13 mouse cellular contexts compared by ENCODE assay signal in genomic region chr1:155202472-155202871, GRCm38 (mm10). TPM values are rescaled to one million over a fixed set of nuclear protein-coding genes. Genes with fewer than 3 reads are reported as not detected.
A peak's percentile ranks its signal among the peaks of the same experiment; 100 is the strongest.
DNase-seq lines count a peak whose midpoint lies in the region; ATAC-seq and TF ChIP-seq lines count a peak whose summit lies in the region.
"Had no signal": no experiment of that assay in that cellular context is flagged by ENCODE, and none has a peak within 500 bp of the region (broad histone marks: within the 10 kb centered on the region; RNA-seq: fewer than 3 reads in every experiment).

No protein-coding gene starts in this region.

- no peaks in the 10 kb centered on the region for H3K9me3 ChIP-seq in hindbrain, embryonic 16.5 days (ENCODE audit: control insufficient read depth, low read length)
- H3K9me3 ChIP-seq in hindbrain, embryonic 11.5 days (ENCODE audit: control insufficient read depth, low read length): no peaks in the 10 kb centered on the region
- no peaks in the 10 kb centered on the region for H3K9me3 ChIP-seq in midbrain, embryonic 12.5 days
- H3K9me3 ChIP-seq in midbrain, embryonic 16.5 days (replicated peaks; ENCODE audit: control insufficient read depth, low read length, poor library complexity, severe bottlenecking): no peaks in the 10 kb centered on the region
- no peaks in the 10 kb centered on the region for H3K9me3 ChIP-seq in forebrain, postnatal 0 days (ENCODE audit: low read length)
- H3K9me3 ChIP-seq in stomach, postnatal 0 days (ENCODE audit: control insufficient read depth, low read length): no peaks in the 10 kb centered on the region
- H3K9me3 ChIP-seq: heart, embryonic 12.5 days; liver, embryonic 13.5 days had no signal

- no peak overlapping the region for H3K4me3 ChIP-seq in hindbrain, embryonic 16.5 days (ENCODE audit: low read length)
- H3K4me3 ChIP-seq in hindbrain, embryonic 11.5 days (ENCODE audit: low read depth, low read length): no peak overlapping the region
- no peak overlapping the region for H3K4me3 ChIP-seq in midbrain, embryonic 12.5 days
- H3K4me3 ChIP-seq in midbrain, embryonic 16.5 days (ENCODE audit: low read depth, low read length): no peak overlapping the region
- H3K4me3 ChIP-seq in forebrain, postnatal 0 days (ENCODE audit: low read depth, low read length): no peak overlapping the region
- H3K4me3 ChIP-seq in stomach, postnatal 0 days (ENCODE audit: low read depth, low read length): no peak overlapping the region
- H3K4me3 ChIP-seq: heart, embryonic 12.5 days; liver, embryonic 13.5 days had no signal

- TF ChIP-seq CTCF in forebrain, postnatal 0 days (IDR thresholded peaks at IDR 0.05; ENCODE audit: low read depth): no peak
- TF ChIP-seq CTCF in stomach, postnatal 0 days (IDR thresholded peaks at IDR 0.05; ENCODE audit: low read depth): no peak

- H3K4me1 ChIP-seq in hindbrain, embryonic 16.5 days (ENCODE audit: control insufficient read depth, insufficient read depth, low read depth, low read length): peaks cover 39% of the 10 kb centered on the region
- H3K4me1 ChIP-seq in hindbrain, embryonic 11.5 days (replicated peaks; ENCODE audit: control insufficient read depth, insufficient read depth, low read length): peaks cover 5% of the 10 kb centered on the region; the same call in 1 of the 2 replicates
- H3K4me1 ChIP-seq in midbrain, embryonic 12.5 days: peaks cover 51% of the 10 kb centered on the region
- H3K4me1 ChIP-seq in midbrain, embryonic 16.5 days (ENCODE audit: control insufficient read depth, insufficient read depth, low read length): peaks cover 31% of the 10 kb centered on the region
- H3K4me1 ChIP-seq in forebrain, postnatal 0 days (ENCODE audit: insufficient read depth): peaks cover 35% of the 10 kb centered on the region
- H3K4me1 ChIP-seq in stomach, postnatal 0 days (replicated peaks; ENCODE audit: control insufficient read depth, insufficient read depth): no peaks in the 10 kb centered on the region

- H3K9ac ChIP-seq in hindbrain, embryonic 16.5 days (ENCODE audit: low read depth, low read length): 0 out of 2 replicates have a peak overlapping the region, but pooled peaks have one; percentile 9
- H3K9ac ChIP-seq in hindbrain, embryonic 11.5 days (ENCODE audit: low read depth, low read length): no peak overlapping the region
- no peak overlapping the region; the same call in 1 of the 2 replicates for H3K9ac ChIP-seq in midbrain, embryonic 12.5 days (replicated peaks)
- H3K9ac ChIP-seq in midbrain, embryonic 16.5 days (ENCODE audit: low read depth, low read length): no peak overlapping the region
- H3K9ac ChIP-seq in forebrain, postnatal 0 days: no peak overlapping the region
- no peak overlapping the region for H3K9ac ChIP-seq in stomach, postnatal 0 days (ENCODE audit: low read length)
- H3K9ac ChIP-seq: heart, embryonic 12.5 days; liver, embryonic 13.5 days had no signal

- no peak overlapping the region for H3K27ac ChIP-seq in hindbrain, embryonic 16.5 days (ENCODE audit: low read depth, low read length)
- no peak overlapping the region for H3K27ac ChIP-seq in hindbrain, embryonic 11.5 days (ENCODE audit: low read depth, low read length)
- peak overlapping the region; percentile 2; the same call in 1 of the 2 replicates for H3K27ac ChIP-seq in midbrain, embryonic 12.5 days (replicated peaks)
- H3K27ac ChIP-seq in midbrain, embryonic 16.5 days (ENCODE audit: low read length): no peak overlapping the region
- peak overlapping the region; percentile 59 for H3K27ac ChIP-seq in forebrain, postnatal 0 days (ENCODE audit: low read depth, low read length)
- H3K27ac ChIP-seq in stomach, postnatal 0 days (replicated peaks): peak overlapping the region; percentile 82
- H3K27ac ChIP-seq: liver, embryonic 13.5 days had no signal

- no peak for DNase-seq in hindbrain, embryonic 11.5 days (ENCODE audit: low spot score)
- no peak for DNase-seq in forebrain, postnatal 0 days
- no peak for DNase-seq in stomach, postnatal 0 days (ENCODE audit: low spot score)
- DNase-seq in cerebellum, postnatal 14 days: no peak
- DNase-seq: cerebellum, adult 11-12 months; gastrocnemius, postnatal 25 days; heart, postnatal 4 days; liver, embryonic 13.5 days; lung, postnatal 14 days had no signal

- TF ChIP-seq EP300 in stomach, postnatal 0 days (optimal IDR thresholded peaks at IDR 0.05): no peak

- 83% methylated on average over 5 of the region's 5 CpGs for WGBS in hindbrain, embryonic 16.5 days
- 86% methylated on average over 5 of the region's 5 CpGs for WGBS in hindbrain, embryonic 11.5 days
- WGBS in midbrain, embryonic 12.5 days: 87% methylated on average over 5 of the region's 5 CpGs
- WGBS in midbrain, embryonic 16.5 days: 81% methylated on average over 5 of the region's 5 CpGs
- 74% methylated on average over 5 of the region's 5 CpGs for WGBS in forebrain, postnatal 0 days
- 68% methylated on average over 5 of the region's 5 CpGs for WGBS in stomach, postnatal 0 days

- no peak for ATAC-seq in hindbrain, embryonic 16.5 days
- no peak for ATAC-seq in hindbrain, embryonic 11.5 days (ENCODE audit: low FRiP score)
- ATAC-seq in midbrain, embryonic 12.5 days (ENCODE audit: low FRiP score, low read depth): no peak
- no peak for ATAC-seq in midbrain, embryonic 16.5 days
- ATAC-seq in forebrain, postnatal 0 days: no peak
- ATAC-seq in stomach, postnatal 0 days (ENCODE audit: low FRiP score, low TSS enrichment): no peak

- no peak overlapping the region for H3K4me2 ChIP-seq in hindbrain, embryonic 16.5 days (ENCODE audit: low read length)
- no peak overlapping the region for H3K4me2 ChIP-seq in hindbrain, embryonic 11.5 days (replicated peaks; ENCODE audit: low read depth, low read length)
- no peak overlapping the region for H3K4me2 ChIP-seq in midbrain, embryonic 12.5 days (replicated peaks)
- no peak overlapping the region for H3K4me2 ChIP-seq in midbrain, embryonic 16.5 days (ENCODE audit: low read length)
- no peak overlapping the region for H3K4me2 ChIP-seq in forebrain, postnatal 0 days (ENCODE audit: low read depth)
- no peak overlapping the region for H3K4me2 ChIP-seq in stomach, postnatal 0 days (replicated peaks; ENCODE audit: low read depth)
- H3K4me2 ChIP-seq: heart, embryonic 12.5 days; liver, embryonic 13.5 days had no signal

- peaks cover 2% of the 10 kb centered on the region for H3K36me3 ChIP-seq in hindbrain, embryonic 16.5 days (ENCODE audit: control insufficient read depth, insufficient read depth, low read length)
- H3K36me3 ChIP-seq in hindbrain, embryonic 11.5 days (ENCODE audit: control insufficient read depth, insufficient read depth, low read length): no peaks in the 10 kb centered on the region
- peaks cover 65% of the 10 kb centered on the region for H3K36me3 ChIP-seq in midbrain, embryonic 12.5 days
- H3K36me3 ChIP-seq in midbrain, embryonic 16.5 days (ENCODE audit: control insufficient read depth, insufficient read depth, low read length): no peaks in the 10 kb centered on the region; the same call in 1 of the 2 replicates
- H3K36me3 ChIP-seq in forebrain, postnatal 0 days (ENCODE audit: insufficient read depth): peaks cover 19% of the 10 kb centered on the region
- peaks cover 3% of the 10 kb centered on the region; the same call in 1 of the 2 replicates for H3K36me3 ChIP-seq in stomach, postnatal 0 days (ENCODE audit: control insufficient read depth, insufficient read depth, low read length)

- H3K27me3 ChIP-seq in hindbrain, embryonic 16.5 days (replicated peaks; ENCODE audit: control insufficient read depth, insufficient read depth, low read length): no peaks in the 10 kb centered on the region
- H3K27me3 ChIP-seq in hindbrain, embryonic 11.5 days (ENCODE audit: control insufficient read depth, insufficient read depth, low read length): no peaks in the 10 kb centered on the region
- no peaks in the 10 kb centered on the region for H3K27me3 ChIP-seq in midbrain, embryonic 12.5 days
- H3K27me3 ChIP-seq in midbrain, embryonic 16.5 days (ENCODE audit: control insufficient read depth, insufficient read depth, low read depth, low read length): no peaks in the 10 kb centered on the region
- no peaks in the 10 kb centered on the region for H3K27me3 ChIP-seq in forebrain, postnatal 0 days (ENCODE audit: insufficient read depth, low read length)
- no peaks in the 10 kb centered on the region for H3K27me3 ChIP-seq in stomach, postnatal 0 days (ENCODE audit: control insufficient read depth, insufficient read depth, low read length)
- H3K27me3 ChIP-seq: heart, embryonic 12.5 days; liver, embryonic 13.5 days had no signal

RNA-seq across cellular contexts. Expression of gene BC034090, which starts 41.8 kb away (rescaled TPM):
- polyA plus RNA-seq in hindbrain, embryonic 16.5 days (2015; fragmentation: Nextera tagmentation; extraction: Ambion mirVana): 6.0 and 6.1 TPM in 2 replicates
- polyA plus RNA-seq in hindbrain, embryonic 11.5 days (2014; fragmentation: Nextera tagmentation; extraction: Ambion mirVana): 1.7 and 2.5 TPM in 2 replicates
- polyA plus RNA-seq in midbrain, embryonic 12.5 days (2016; fragmentation: Nextera tagmentation; extraction: Ambion mirVana): 5.6 and 6.8 TPM in 2 replicates
- polyA plus RNA-seq in midbrain, embryonic 16.5 days (2015; fragmentation: Nextera tagmentation; extraction: Ambion mirVana): 2.8 and 5.5 TPM in 2 replicates
- total RNA-seq in forebrain, postnatal 0 days (2014; rRNA removed): 7.4 and 9.9 TPM in 2 replicates
- 1.4 and 2.5 TPM in 2 replicates for polyA plus RNA-seq in forebrain, postnatal 0 days (2015; fragmentation: Nextera tagmentation; extraction: Ambion mirVana)
- 1.6 TPM in 2 replicates for polyA plus RNA-seq in stomach, postnatal 0 days (2015; fragmentation: Nextera tagmentation; extraction: Ambion mirVana)

RNA-seq across cellular contexts. Expression of gene Stx6, which starts 44.0 kb away (rescaled TPM):
- polyA plus RNA-seq in hindbrain, embryonic 16.5 days (2015; fragmentation: Nextera tagmentation; extraction: Ambion mirVana): 82.9 and 93.7 TPM in 2 replicates
- polyA plus RNA-seq in hindbrain, embryonic 11.5 days (2014; fragmentation: Nextera tagmentation; extraction: Ambion mirVana): 99.6 and 101 TPM in 2 replicates
- polyA plus RNA-seq in midbrain, embryonic 12.5 days (2016; fragmentation: Nextera tagmentation; extraction: Ambion mirVana): 122 and 127 TPM in 2 replicates
- 94.0 and 111 TPM in 2 replicates for polyA plus RNA-seq in midbrain, embryonic 16.5 days (2015; fragmentation: Nextera tagmentation; extraction: Ambion mirVana)
- total RNA-seq in forebrain, postnatal 0 days (2014; rRNA removed): 120 and 122 TPM in 2 replicates
- 89.2 and 97.5 TPM in 2 replicates for polyA plus RNA-seq in forebrain, postnatal 0 days (2015; fragmentation: Nextera tagmentation; extraction: Ambion mirVana)
- polyA plus RNA-seq in stomach, postnatal 0 days (2015; fragmentation: Nextera tagmentation; extraction: Ambion mirVana): 36.6 and 39.0 TPM in 2 replicates

RNA-seq across cellular contexts. Expression of gene Mr1, which starts 55.9 kb away (rescaled TPM):
- 2.1 and 2.5 TPM in 2 replicates for polyA plus RNA-seq in hindbrain, embryonic 16.5 days (2015; fragmentation: Nextera tagmentation; extraction: Ambion mirVana)
- 1.2 and 1.9 TPM in 2 replicates for polyA plus RNA-seq in hindbrain, embryonic 11.5 days (2014; fragmentation: Nextera tagmentation; extraction: Ambion mirVana)
- 0.46 and 0.54 TPM in 2 replicates for polyA plus RNA-seq in midbrain, embryonic 12.5 days (2016; fragmentation: Nextera tagmentation; extraction: Ambion mirVana)
- 1.3 and 1.6 TPM in 2 replicates for polyA plus RNA-seq in midbrain, embryonic 16.5 days (2015; fragmentation: Nextera tagmentation; extraction: Ambion mirVana)
- 2.8 and 5.1 TPM in 2 replicates for total RNA-seq in forebrain, postnatal 0 days (2014; rRNA removed)
- 2.0 and 2.6 TPM in 2 replicates for polyA plus RNA-seq in forebrain, postnatal 0 days (2015; fragmentation: Nextera tagmentation; extraction: Ambion mirVana)
- polyA plus RNA-seq in stomach, postnatal 0 days (2015; fragmentation: Nextera tagmentation; extraction: Ambion mirVana): 4.2 and 4.3 TPM in 2 replicates

Comparison
In these comparisons a context has a peak if more than half of its experiments do, and no peak if none do; other contexts are left out.
1. H3K27ac ChIP-seq: peak in midbrain, embryonic 12.5 days (single experiment), forebrain, postnatal 0 days (single experiment) and stomach, postnatal 0 days (single experiment); none in hindbrain, embryonic 16.5 days (single experiment), hindbrain, embryonic 11.5 days (single experiment) and midbrain, embryonic 16.5 days (single experiment).